Mouse (Mus musculus) spleen, adult 2 months (tissue): Measurements from ENCODE around the gene Wnt9b.

ENCODE experiments used
- CTCF ChIP-seq: fragments of 200-500 bp; IDR thresholded peaks from 2 replicates; pipeline ENCODE4 v1.5.1; 2011; ENCODE audit warnings: mild to moderate bottlenecking, inconsistent platforms; ENCODE audit not compliant: insufficient read depth, insufficient read length, insufficient replicate concordance; ENCODE audit errors: extremely low read depth
- POLR2A ChIP-seq: fragments of 200-500 bp; IDR thresholded peaks from 2 replicates; pipeline ENCODE4 v1.6.1; 2011; ENCODE audit warnings: low read depth, low read length, inconsistent platforms

DNA sequence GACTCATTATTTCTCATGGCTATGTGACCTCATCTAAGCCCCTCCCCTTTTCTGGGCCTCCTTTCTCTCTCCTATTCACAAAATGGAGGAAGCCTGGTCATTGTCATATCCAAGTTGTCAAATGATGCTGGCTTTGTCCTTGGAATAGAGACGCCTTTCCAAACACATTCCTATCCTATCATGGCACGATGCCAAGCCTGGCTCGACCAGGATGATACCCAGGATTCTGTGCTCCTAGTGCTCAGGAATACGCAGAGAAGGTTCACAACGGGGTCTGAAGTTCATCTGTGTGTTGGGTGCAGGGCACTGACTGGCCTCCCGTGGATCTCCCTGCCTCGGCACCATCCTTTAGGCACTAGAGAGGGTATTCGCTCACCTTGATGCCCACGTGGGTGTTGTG lies 18.0 kb downstream of the Wnt9b start:
- TF ChIP-seq CTCF, result no peak
- no peak for TF ChIP-seq POLR2A
